Mouse (Mus musculus): ENCODE results near the gene Hamp2.

GRCm38 (mm10) chr7:30952441-30953265 is 28.2 kb upstream of the Hamp2 start:
- TF ChIP-seq CTCF (IDR thresholded peaks at IDR 0.05; ENCODE audit: control insufficient read depth, insufficient read depth, insufficient read length): no peak
- TF ChIP-seq FOSL1 (IDR thresholded peaks at IDR 0.05; ENCODE audit: insufficient read depth, low read length, poor library complexity, severe bottlenecking): no peak
